Mouse (Mus musculus): ENCODE measurements around the gene Ninj2.
"Not testable (repeated sequence)": the region's sequence is repeated elsewhere in the genome, so short reads cannot be mapped to it uniquely, and the experiment has no call there.

Ninj2 gene

GRCm38 (mm10) chr6:120093100-120093499, at the start of gene Ninj2:
TSS of gene Ninj2 (plus strand) at chr6:120093350.
- DNase-seq: no peak

DNA sequence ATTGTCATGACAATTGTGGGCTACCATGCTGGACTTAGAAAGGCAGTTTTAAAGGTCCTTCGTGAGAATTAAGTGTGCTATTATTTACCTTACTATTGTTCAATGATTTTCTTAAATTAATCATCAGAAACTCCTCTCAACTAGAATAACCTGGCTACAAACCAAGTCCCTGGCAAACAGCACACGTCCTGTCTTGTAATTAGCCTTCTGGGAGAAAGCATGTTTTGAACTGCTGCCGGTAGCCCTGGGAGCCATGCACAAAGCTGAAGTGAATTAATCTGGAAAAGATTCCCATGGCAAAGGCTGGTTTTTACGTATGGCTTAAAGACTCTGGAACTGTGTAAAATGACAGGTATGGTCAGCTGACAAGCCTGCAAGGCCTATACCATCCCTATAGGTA, 47.7 kb upstream of the Ninj2 start:
- no peak for DNase-seq

- DNase-seq: no peak
Measured at GRCm38 (mm10) chr6:120047705-120048292, 45.4 kb upstream of the Ninj2 start.

GRCm38 (mm10) chr6:120054412-120054811, 38.7 kb upstream of the Ninj2 start:
- no peak for DNase-seq

DNA sequence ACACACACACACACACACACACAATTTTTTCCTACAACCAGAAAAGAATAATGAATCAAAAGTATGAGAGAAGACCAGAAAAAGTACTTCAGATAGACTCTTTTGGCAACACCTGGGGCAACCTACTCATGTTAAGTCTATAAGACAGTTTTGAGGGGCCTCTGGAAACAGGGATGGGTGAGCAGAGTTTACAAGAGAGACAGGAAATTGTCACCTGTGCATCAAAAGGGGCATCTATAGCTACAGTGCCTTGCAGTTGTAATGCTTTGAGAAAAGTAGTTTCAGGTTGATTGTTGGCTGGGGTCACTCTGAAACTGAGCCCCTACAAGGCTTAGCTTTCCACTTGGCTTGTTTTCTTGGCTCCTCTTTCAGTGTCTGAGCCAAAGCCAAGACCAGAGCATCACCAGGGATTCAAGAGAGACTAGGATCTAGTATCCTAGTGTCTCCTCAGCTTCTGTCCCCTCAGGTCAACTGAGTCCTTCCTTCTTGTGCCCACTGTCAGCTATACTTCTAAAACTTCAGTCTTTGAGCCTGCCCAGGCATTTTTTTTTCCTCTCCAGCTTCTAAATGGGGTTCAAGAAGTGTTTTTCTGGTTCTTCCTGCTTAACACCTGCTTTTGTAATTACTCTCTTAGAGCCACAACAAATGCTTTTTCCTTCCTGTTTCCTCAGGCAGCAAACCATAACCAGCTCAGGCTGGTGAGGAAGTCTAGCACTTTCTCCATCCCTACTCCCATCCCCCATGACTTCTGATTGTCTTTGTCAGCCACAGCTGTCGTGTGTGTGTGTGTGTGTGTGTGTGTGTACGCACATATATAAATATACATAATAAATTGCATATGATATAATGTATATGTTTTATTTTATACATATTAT, 37.2 kb upstream of the Ninj2 start:
- no peak for DNase-seq

DNA sequence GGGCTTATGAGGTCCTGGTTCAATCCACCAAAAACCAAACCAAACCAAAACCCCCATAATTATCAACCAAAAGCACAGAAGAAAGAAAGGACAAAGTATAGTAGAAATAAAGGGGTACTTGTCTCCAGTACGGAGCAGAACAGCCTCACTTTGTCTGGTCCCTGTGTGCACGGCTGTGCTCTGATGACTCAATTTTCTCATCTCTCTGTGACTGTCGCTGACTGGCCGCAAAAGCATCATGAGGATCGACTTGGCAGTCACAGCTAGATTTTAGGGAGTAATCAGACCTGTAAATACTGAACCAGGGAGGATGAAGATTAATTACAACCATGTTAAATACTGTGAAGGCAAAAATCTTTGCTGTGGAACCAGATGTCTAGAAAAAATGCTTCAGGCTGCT, 30.2 kb upstream of the Ninj2 start:
- no peak for DNase-seq

DNA sequence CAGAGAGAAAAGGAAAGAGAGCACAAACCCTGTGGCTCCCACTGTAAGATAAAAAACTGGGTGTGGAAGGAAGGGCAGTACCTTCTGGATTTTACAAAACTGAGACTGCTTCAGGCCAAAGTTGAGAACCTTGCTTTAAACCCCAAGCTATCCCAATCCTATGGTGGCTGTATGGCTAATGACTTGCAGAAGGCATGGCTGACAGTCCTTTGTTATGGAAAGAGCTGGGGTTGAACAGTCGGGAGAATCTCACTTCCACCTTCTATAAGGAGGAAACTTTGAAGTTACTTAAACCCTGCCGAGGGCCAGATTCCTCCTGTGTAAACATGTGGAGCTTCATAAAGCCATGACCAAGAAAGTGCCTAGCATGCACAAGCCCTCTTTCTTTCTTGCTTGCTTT, 28.5 kb upstream of the Ninj2 start:
- no peak for DNase-seq

GRCm38 (mm10) chr6:120065552-120066177, 27.5 kb upstream of the Ninj2 start:
- no peak for DNase-seq

DNA sequence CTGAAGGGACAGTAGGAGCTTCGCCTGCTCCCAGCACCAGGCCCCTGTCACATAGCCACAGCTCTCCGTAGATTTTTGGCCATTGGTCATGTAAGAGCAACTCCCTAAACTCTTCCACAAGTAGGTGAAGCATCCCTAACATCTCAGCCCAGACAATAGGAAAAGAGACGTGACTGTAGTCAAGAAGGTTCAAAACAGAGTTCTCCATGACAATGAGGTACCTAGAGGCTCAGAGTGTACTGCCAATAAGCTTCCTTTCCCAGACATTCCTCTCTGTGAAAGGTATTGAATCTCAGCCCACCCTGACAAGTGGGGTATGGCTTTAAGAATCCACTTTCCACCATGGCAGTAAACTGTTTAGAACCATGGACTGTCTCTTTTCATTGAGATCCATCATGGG, 23.6 kb upstream of the Ninj2 start:
- DNase-seq: no peak

- DNase-seq: no peak
Measured at GRCm38 (mm10) chr6:120072630-120073029, 20.5 kb upstream of the Ninj2 start.

- DNase-seq: no peak
Measured at GRCm38 (mm10) chr6:120076619-120077450, 16.3 kb upstream of the Ninj2 start.

GRCm38 (mm10) chr6:120079547-120079946, 13.6 kb upstream of the Ninj2 start:
- DNase-seq: no peak

DNA sequence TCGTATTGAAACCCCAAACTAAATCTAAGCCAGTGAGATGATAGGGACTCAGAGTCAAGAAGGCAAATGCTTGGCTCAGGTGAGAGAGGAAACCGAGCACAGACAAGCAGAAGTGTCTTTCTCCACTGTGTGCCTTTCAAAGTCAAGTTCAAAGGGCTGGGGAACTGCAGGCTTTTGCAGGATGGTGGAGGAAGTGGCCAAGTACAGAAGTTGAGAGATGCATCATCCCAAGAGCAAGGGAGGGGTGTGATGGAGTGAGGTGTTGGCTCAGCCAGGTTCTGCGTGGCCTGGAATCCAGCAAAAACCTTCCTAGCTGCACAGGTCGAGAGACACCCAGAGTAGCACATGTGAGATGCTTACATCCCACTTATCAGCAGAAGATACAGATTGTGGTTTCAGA, 11.6 kb upstream of the Ninj2 start:
- DNase-seq: no peak

- no peak for DNase-seq
Measured at GRCm38 (mm10) chr6:120082251-120082950, 10.7 kb upstream of the Ninj2 start.

DNA sequence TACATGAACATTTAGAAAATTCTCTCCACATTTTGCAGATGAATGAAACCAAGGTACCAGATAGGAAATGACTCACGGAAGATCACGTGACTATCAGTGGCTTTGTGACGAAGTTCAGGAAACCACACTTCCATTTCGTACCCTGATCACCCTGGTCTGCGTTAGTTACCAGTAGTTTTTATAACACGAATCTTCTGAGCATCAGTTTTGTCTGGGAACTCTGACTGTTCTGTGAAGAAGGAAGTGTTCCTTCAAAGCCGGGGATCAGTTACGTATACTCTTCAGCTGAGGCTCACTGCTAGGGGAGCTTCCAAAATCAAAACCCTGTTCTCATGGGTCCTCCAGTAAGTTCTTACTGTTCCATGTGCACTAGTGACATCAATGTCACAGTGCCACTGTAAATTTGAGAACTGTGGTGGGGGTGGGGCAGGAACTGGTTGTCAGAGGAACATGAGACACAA, 10.2 kb upstream of the Ninj2 start:
- DNase-seq: no peak

- DNase-seq: no peak
Measured at GRCm38 (mm10) chr6:120083442-120083841, 9.7 kb upstream of the Ninj2 start.

GRCm38 (mm10) chr6:120084983-120085382, 8.2 kb upstream of the Ninj2 start:
- DNase-seq: no peak

- no peak for DNase-seq
Measured at GRCm38 (mm10) chr6:120085832-120086231, 7.3 kb upstream of the Ninj2 start.

DNA sequence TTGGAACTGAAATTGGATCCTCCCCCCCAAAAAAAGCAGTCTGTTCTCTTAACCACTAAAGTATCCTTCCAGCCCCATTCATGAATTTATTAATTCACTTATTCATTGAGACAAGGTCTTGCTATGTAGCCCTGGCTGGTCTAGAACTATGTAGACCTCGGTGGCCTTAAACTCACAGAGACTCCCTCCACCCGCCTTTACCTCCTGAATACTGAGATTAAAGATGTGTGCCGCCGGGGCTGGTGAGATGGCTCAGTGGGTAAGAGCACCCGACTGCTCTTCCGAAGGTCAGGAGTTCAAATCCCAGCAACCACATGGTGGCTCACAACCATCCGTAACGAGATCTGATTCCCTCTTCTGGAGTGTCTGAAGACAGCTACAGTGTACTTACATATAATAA, 6.1 kb upstream of the Ninj2 start:
- DNase-seq: not testable (repeated sequence)

- no peak for DNase-seq
Measured at GRCm38 (mm10) chr6:120090712-120091248, 2.4 kb upstream of the Ninj2 start.

GRCm38 (mm10) chr6:120091956-120092355, 1.2 kb upstream of the Ninj2 start:
- no peak for DNase-seq
